10 mouse cellular contexts compared by ENCODE assay signal in genomic region chr5:23413058-23413457, GRCm38 (mm10). TPM values are rescaled to one million over a fixed set of nuclear protein-coding genes. Genes with fewer than 3 reads are reported as not detected.
DNase-seq lines count a peak whose midpoint lies in the region; ATAC-seq and TF ChIP-seq lines count a peak whose summit lies in the region.
"Had no signal": no experiment of that assay in that cellular context is flagged by ENCODE, and none has a peak within 500 bp of the region (broad histone marks: within the 10 kb centered on the region; RNA-seq: fewer than 3 reads in every experiment).

No protein-coding gene starts in this region.

- no peak; the same call in 1 of the 2 replicates for TF ChIP-seq POLR2A in CH12.LX (IDR thresholded peaks at IDR 0.05; ENCODE audit: low read depth, low read length)
- no peak for TF ChIP-seq POLR2A in cortical plate, adult 2 months (IDR thresholded peaks at IDR 0.05; ENCODE audit: extremely low read depth, insufficient read depth, low read length)

- in situ Hi-C loops in CH12.LX (cut with MboI; ENCODE audit: low pct_ligation_motif_present, low pct_unique_long_range_greater_than_20kb, low sequenced_read_pairs): loop anchor here (25.0 kb wide), 1 partner anchor 649 kb away; no protein-coding TSS in a partner anchor

- peaks cover 35 to 75% of the 10 kb centered on the region in 2 experiments for H3K4me1 ChIP-seq in CH12.LX (ENCODE audit: control insufficient read depth in 1 of 2, insufficient read depth in 2 of 2)
- H3K4me1 ChIP-seq in cortical plate, adult 2 months (ENCODE audit: control insufficient read depth, insufficient read depth, low read length): peaks cover 34% of the 10 kb centered on the region
- peaks cover 61% of the 10 kb centered on the region for H3K4me1 ChIP-seq in limb, embryonic 13.5 days

- TF ChIP-seq CTCF in CH12.LX (conservative IDR thresholded peaks at IDR 0.05 in 1 of 2, IDR thresholded peaks at IDR 0.05 in 1 of 2; ENCODE audit: low read depth in 2 of 2, low read length in 2 of 2): no peak
- no peak for TF ChIP-seq CTCF in cortical plate, adult 2 months (IDR thresholded peaks at IDR 0.05; ENCODE audit: extremely low read depth, insufficient read depth, low read length)

- H3K4me3 ChIP-seq in CH12.LX (replicated peaks in 1 of 3; ENCODE audit: low read depth in 2 of 3, low read length in 2 of 3, poor library complexity in 1 of 3): no peak overlapping the region
- no peak overlapping the region for H3K4me3 ChIP-seq in cortical plate, adult 2 months (ENCODE audit: insufficient read depth, low read length)
- no peak overlapping the region for H3K4me3 ChIP-seq in limb, embryonic 13.5 days

- peak overlapping the region; percentile 6 for H3K4me2 ChIP-seq in CH12.LX (ENCODE audit: insufficient read depth, low read depth, poor library complexity, severe bottlenecking)
- no peak overlapping the region for H3K4me2 ChIP-seq in limb, embryonic 13.5 days (replicated peaks)

- peak; percentile 74 for DNase-seq in heart, adult 8-10 months (ENCODE audit: low spot score)
- no peak for DNase-seq in heart, postnatal 36 days
- no peak for DNase-seq in CH12.LX (ENCODE audit: extremely low read depth)
- DNase-seq in right cerebral cortex, postnatal 4 days: no peak
- no peak for DNase-seq in cerebellum, postnatal 36 days
- DNase-seq in cerebellum, adult 11 months: no peak
- DNase-seq: cerebellum, adult 9-11 months; left cerebral cortex, postnatal 4 days had no signal

- peaks cover 4 to 16% of the 10 kb centered on the region in 2 experiments for H3K36me3 ChIP-seq in CH12.LX (replicated peaks in 1 of 2; ENCODE audit: control insufficient read depth in 1 of 2, insufficient read depth in 1 of 2, low read length in 1 of 2)
- H3K36me3 ChIP-seq in limb, embryonic 13.5 days: peaks cover 29% of the 10 kb centered on the region

- peak overlapping the region; percentile 79 for H3K9ac ChIP-seq in CH12.LX (ENCODE audit: insufficient read depth, low read depth)
- no peak overlapping the region for H3K9ac ChIP-seq in limb, embryonic 13.5 days

- H3K27me3 ChIP-seq in CH12.LX (replicated peaks): no peaks in the 10 kb centered on the region
- no peaks in the 10 kb centered on the region for H3K27me3 ChIP-seq in limb, embryonic 13.5 days

- H3K79me2 ChIP-seq in CH12.LX (replicated peaks; ENCODE audit: control insufficient read depth, extremely low read depth, insufficient read depth, poor library complexity, severe bottlenecking): peaks cover 79% of the 10 kb centered on the region

- no peak for TF ChIP-seq EP300 in CH12.LX (IDR thresholded peaks at IDR 0.05; ENCODE audit: low read length)

- TF ChIP-seq RAD21 in CH12.LX (IDR thresholded peaks at IDR 0.05; ENCODE audit: low read depth, low read length): no peak

- H3K27ac ChIP-seq in CH12.LX (ENCODE audit: insufficient read depth, low read depth): peak overlapping the region; percentile 89
- H3K27ac ChIP-seq in cortical plate, adult 2 months (ENCODE audit: insufficient read depth, low read length): peak overlapping the region; percentile 51; the same call in 1 of the 2 replicates
- H3K27ac ChIP-seq in limb, embryonic 13.5 days: 0 out of 2 replicates have a peak overlapping the region, but pooled peaks have one; percentile 49

- intact Hi-C loops in heart, postnatal 36 days (cut with DNase I): no loop called here

- WGBS in limb, embryonic 13.5 days: 23% methylated on average over 4 of the region's 4 CpGs

- no peaks in the 10 kb centered on the region for H3K9me3 ChIP-seq in CH12.LX (replicated peaks; ENCODE audit: low read length)
- no peaks in the 10 kb centered on the region for H3K9me3 ChIP-seq in limb, embryonic 13.5 days

- ATAC-seq in limb, embryonic 13.5 days (ENCODE audit: low FRiP score, low read depth): no peak

- dilution Hi-C loops in CH12.LX (cut with MboI; ENCODE audit: extremely low pct_ligation_motif_present, extremely low pct_unique_long_range_greater_than_20kb, low sequenced_read_pairs): no loop called here

TF ChIP-seq in CH12.LX, 34 proteins besides CTCF, POLR2A, EP300 and RAD21:
- TF ChIP-seq MAX (IDR thresholded peaks at IDR 0.05; ENCODE audit: low read length) (no peak), MAFK (IDR thresholded peaks at IDR 0.05; ENCODE audit: insufficient replicate concordance, low read length) (no peak), SIN3A (IDR thresholded peaks at IDR 0.05; ENCODE audit: low read length) (no peak; the same call in 1 of the 2 replicates)

RNA-seq across cellular contexts. Expression of gene Kmt2e, which starts 21.2 kb away (rescaled TPM):
- total RNA-seq in heart, adult 8-10 months (2022): 10 to 100 TPM; 42.1 to 47.6 (median 44.7) TPM
- 10 to 100 TPM; 50.1 to 51.5 TPM for total RNA-seq in heart, postnatal 36 days (2021)
- 21.2 and 21.3 TPM in 2 replicates for total RNA-seq in CH12.LX (2012; rRNA removed)
- 7.2 and 10.2 TPM in 2 replicates for total RNA-seq in CH12.LX (2014; rRNA removed)
- polyA plus RNA-seq in CH12.LX (2012; ENCODE audit: insufficient read length, low read depth): 24.6 and 29.7 TPM in 2 replicates
- polyA plus RNA-seq in cortical plate, adult 2 months (2012; rRNA removed): 44.0 and 44.7 TPM in 2 replicates
- polyA plus RNA-seq in limb, embryonic 13.5 days (2015; fragmentation: Nextera tagmentation; extraction: Ambion mirVana): 121 and 123 TPM in 2 replicates
